Mouse (Mus musculus) midbrain, embryonic 11.5 days (tissue): Measurements from ENCODE around the gene Ehmt2. TPM values are rescaled to one million over a fixed set of nuclear protein-coding genes. Genes with fewer than 3 reads are reported as not detected.
"Not testable (repeated sequence)": the region's sequence is repeated elsewhere in the genome, so short reads cannot be mapped to it uniquely, and the experiment has no call there.

ENCODE experiments used
- ATAC-seq: fragments of 200-750 bp; cut with Nextera tagmentation; 2 replicates; pipeline ENCODE4 v1.8.0; 2017; ENCODE audit warnings: moderate TSS enrichment, moderate library complexity; ENCODE audit not compliant: low FRiP score
- DNase-seq: peaks from one replicate; pipeline ENCODE4 v3.0.0; 2015; ENCODE audit warnings: low spot score; ENCODE audit errors: missing footprints
- H3K27ac ChIP-seq: fragments of 300-500 bp; sonication (generic); 2 replicates; pipeline ENCODE4 v1.5.1; 2014; ENCODE audit warnings: low read depth, low read length
- H3K27me3 ChIP-seq: fragments of 300-500 bp; sonication (generic); 2 replicates; pipeline ENCODE4 v1.6.1; 2014; ENCODE audit warnings: mild to moderate bottlenecking, low read length, moderate library complexity, mixed read lengths; ENCODE audit not compliant: control insufficient read depth, insufficient read depth
- H3K36me3 ChIP-seq: fragments of 300-500 bp; sonication (generic); 2 replicates; pipeline ENCODE4 v1.6.1; 2014; ENCODE audit warnings: mild to moderate bottlenecking, low read length, moderate library complexity, mixed read lengths; ENCODE audit not compliant: control insufficient read depth, insufficient read depth
- H3K4me1 ChIP-seq: fragments of 300-500 bp; sonication (generic); 2 replicates; pipeline ENCODE4 v1.6.1; 2014; ENCODE audit warnings: low read length; ENCODE audit not compliant: control insufficient read depth, insufficient read depth
- H3K4me2 ChIP-seq: fragments of 300-500 bp; sonication (generic); 2 replicates; pipeline ENCODE4 v1.6.1; 2014; ENCODE audit warnings: mild to moderate bottlenecking, moderate library complexity
- H3K4me3 ChIP-seq: fragments of 300-500 bp; sonication (generic); 2 replicates; pipeline ENCODE4 v1.5.1; 2014; ENCODE audit warnings: low read depth, low read length
- H3K9ac ChIP-seq: fragments of 300-500 bp; sonication (generic); 2 replicates; pipeline ENCODE4 v1.6.1; 2014; ENCODE audit warnings: low read length
- H3K9me3 ChIP-seq: fragments of 300-500 bp; sonication (generic); 2 replicates; pipeline ENCODE4 v1.6.1; 2016; ENCODE audit warnings: low read length; ENCODE audit not compliant: control insufficient read depth
- WGBS: fragments of 180-500 bp; shearing (Covaris S2); extraction: QIAGEN DNeasy Blood & Tissue Kit; methylation state at CpG from one replicate; pipeline ENCODE4 v1.1.7; 2014; 5-methylcytosine and 5-hydroxymethylcytosine counted together
- polyA plus RNA-seq: library from polyadenylated mRNA; unstranded; fragments of >200 nt; fragmentation: Nextera tagmentation; extraction: Ambion mirVana; gene quantifications from 2 replicates; pipeline ENCODE4 v1.2.1, GENCODE M21; 2014

The Ehmt2 gene
- polyA plus RNA-seq, 1 experiment from 2014 or later, result 60.5 TPM

DNA sequence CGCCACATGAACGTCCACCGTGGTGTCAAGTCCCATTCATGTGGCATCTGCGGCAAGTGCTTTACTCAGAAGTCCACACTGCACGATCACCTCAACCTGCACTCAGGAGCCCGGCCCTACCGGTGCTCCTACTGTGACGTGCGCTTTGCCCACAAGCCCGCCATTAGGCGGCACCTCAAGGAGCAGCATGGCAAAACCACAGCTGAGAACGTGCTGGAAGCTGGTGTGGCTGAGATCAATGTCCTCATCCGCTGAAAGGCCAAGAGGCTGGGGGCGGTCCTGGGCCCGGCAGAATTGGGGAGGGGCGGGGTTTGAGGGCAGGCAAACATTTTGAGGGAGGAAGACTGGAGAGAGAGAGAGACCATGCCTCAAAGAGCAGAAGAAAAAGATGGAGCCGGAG, 1.9 kb upstream of the Ehmt2 start:
- Histone ChIP-seq H3K4me2 (no peak overlapping the region), H3K4me1 (peaks cover 26% of the 10 kb centered on the region), H3K4me3 (peak overlapping the region; percentile 4; the same call in 1 of the 2 replicates), H3K27me3 (no peaks in the 10 kb centered on the region), H3K36me3 (peaks cover 9% of the 10 kb centered on the region), H3K27ac (no peak overlapping the region), H3K9me3 (no peaks in the 10 kb centered on the region), H3K9ac (no peak overlapping the region)
- 88% methylated on average over 17 of the region's 17 CpGs for WGBS
- ATAC-seq (no peak), DNase-seq (no peak)

DNA sequence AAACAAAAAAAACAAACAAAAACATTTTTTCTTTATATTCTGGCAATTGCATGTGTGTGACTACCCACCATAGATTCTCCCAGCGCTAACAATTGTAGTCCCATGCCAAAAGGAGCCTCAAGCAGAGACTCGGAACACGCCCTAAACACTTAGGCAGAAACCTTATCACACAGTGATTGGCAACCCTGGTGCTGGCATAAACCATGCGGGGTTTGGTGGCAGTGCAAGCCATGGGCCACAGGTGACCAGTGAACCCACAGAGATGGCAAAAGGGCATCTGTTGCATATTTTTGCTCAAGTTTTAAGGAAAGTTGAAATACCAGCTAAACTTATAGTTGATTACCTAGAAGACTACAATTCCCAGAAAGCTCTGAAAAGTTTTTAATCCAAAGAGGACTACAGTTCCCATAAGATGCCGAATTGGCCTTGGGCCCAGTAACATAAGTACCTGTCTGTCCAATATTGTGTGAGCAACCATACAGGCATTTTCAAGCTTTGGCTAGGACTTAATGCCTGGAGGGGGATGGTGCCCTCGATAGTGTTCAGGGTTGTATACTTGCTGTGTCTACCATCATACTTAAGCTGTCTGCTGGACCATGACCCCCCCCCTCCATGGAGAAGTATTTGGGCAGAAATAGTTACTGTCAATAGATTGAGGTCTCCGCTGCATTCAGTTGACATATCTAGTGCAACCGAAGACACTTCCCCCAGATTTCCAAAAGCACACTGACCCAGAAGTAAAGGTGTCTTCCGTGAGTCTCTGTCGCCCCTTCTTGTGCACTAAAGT, 703 bp upstream of the Ehmt2 start:
- peak overlapping the region; percentile 92 for H3K27ac ChIP-seq
- H3K4me1 ChIP-seq, result peaks cover 26% of the 10 kb centered on the region
- DNase-seq, result peak; percentile 94
- no peaks in the 10 kb centered on the region for H3K9me3 ChIP-seq
- no peaks in the 10 kb centered on the region for H3K27me3 ChIP-seq
- H3K9ac ChIP-seq, result peak overlapping the region; percentile 99
- H3K4me2 ChIP-seq, result peak overlapping the region; percentile 98
- 21% methylated on average over 10 of the region's 10 CpGs for WGBS
- H3K36me3 ChIP-seq, result peaks cover 12% of the 10 kb centered on the region
- ATAC-seq, result no peak
- H3K4me3 ChIP-seq, result peak overlapping the region; percentile 95

DNA sequence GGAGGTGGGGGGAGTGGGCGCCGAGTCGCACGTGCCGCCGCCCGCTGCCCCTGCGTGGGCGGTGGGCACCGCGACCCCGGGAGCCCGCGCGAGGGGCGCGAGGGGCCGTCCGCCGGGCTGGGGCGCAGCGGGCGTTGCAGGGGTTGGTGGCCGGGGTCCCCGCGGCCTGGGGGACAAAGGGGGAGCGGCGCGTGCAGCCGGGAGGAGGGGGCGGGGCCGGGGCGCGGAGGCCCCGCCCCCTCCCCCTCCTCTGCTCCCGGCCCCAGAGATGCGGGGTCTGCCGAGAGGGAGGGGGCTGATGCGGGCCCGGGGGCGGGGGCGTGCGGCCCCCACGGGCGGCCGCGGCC, 410 bp downstream of the Ehmt2 start:
- H3K9ac ChIP-seq, result peak overlapping the region; percentile 99
- peak; percentile 94 for DNase-seq
- ATAC-seq, result peak; percentile 9; the same call in 1 of the 2 replicates
- no peaks in the 10 kb centered on the region for H3K9me3 ChIP-seq
- H3K36me3 ChIP-seq, result peaks cover 18% of the 10 kb centered on the region
- H3K27me3 ChIP-seq, result no peaks in the 10 kb centered on the region
- 1% methylated on average over 22 of the region's 47 CpGs for WGBS
- peaks cover 22% of the 10 kb centered on the region for H3K4me1 ChIP-seq
- H3K4me3 ChIP-seq, result peak overlapping the region; percentile 95
- H3K4me2 ChIP-seq, result peak overlapping the region; percentile 98
- H3K27ac ChIP-seq, result peak overlapping the region; percentile 92

DNA sequence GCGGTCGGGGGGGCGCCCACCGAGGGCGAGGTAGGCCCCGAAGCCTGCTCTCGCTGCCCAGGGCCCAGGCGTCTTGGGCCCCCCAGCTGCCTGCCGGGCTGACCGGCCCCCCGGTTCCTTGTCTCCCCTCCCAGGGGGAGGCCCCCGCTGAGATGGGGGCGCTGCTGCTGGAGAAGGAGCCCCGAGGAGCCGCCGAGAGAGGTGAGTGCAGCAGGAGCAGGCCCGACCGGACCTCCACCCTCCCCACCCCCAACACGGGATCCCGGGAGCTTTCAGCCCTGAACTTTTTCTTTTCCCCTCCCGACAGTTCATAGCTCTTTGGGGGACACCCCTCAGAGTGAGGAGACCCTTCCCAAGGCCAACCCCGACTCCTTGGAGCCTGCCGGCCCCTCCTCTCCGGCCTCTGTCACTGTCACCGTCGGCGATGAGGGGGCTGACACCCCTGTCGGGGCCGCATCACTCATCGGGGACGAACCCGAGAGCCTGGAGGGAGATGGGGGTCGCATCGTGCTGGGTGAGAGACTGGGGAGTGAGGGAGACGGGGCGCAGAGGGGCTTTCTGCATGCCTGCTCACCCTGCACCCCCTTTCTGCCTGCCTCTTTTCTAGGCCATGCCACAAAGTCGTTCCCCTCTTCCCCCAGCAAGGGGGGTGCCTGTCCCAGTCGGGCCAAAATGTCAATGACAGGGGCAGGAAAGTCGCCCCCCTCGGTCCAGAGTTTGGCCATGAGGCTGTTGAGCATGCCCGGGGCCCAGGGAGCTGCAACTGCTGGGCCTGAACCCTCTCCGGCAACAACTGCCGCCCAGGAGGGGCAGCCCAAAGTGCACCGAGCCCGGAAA, 1.0 kb downstream of the Ehmt2 start:
- DNase-seq (peak; percentile 95), ATAC-seq (peak; percentile 19)
- peak overlapping the region; percentile 98 for H3K4me2 ChIP-seq
- WGBS, result under 1% methylated on average over 39 of the region's 45 CpGs
- no peaks in the 10 kb centered on the region for H3K27me3 ChIP-seq
- peak overlapping the region; percentile 99 for H3K9ac ChIP-seq
- H3K4me1 ChIP-seq, result peaks cover 21% of the 10 kb centered on the region
- peaks cover 20% of the 10 kb centered on the region for H3K36me3 ChIP-seq
- H3K4me3 ChIP-seq, result peak overlapping the region; percentile 95
- peak overlapping the region; percentile 92 for H3K27ac ChIP-seq
- H3K9me3 ChIP-seq, result no peaks in the 10 kb centered on the region

DNA sequence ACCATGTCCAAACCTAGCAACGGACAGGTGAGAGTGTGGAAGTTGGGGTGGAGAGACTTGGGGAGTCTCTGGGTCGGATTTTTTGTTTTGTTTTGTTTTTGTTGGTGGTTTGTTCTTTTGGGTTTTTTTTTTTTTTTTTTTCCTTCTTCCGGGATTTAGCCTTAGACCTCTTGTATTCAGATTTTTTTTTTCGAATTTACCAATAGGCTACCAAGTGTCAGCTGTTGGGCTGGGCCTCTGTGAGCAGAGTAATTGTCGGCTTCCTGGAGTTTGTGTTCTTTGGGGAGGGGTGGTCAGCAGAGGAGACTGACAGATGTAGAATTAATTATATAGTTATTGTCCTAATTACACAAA, 1.6 kb downstream of the Ehmt2 start:
- ATAC-seq, result no peak
- peak overlapping the region; percentile 99 for H3K9ac ChIP-seq
- 7% methylated on average over 5 of the region's 5 CpGs for WGBS
- peaks cover 21% of the 10 kb centered on the region for H3K4me1 ChIP-seq
- peak overlapping the region; percentile 95 for H3K4me3 ChIP-seq
- H3K27me3 ChIP-seq, result no peaks in the 10 kb centered on the region
- H3K36me3 ChIP-seq, result peaks cover 24% of the 10 kb centered on the region
- no peak for DNase-seq
- H3K27ac ChIP-seq, result no peak overlapping the region
- H3K9me3 ChIP-seq, result no peaks in the 10 kb centered on the region
- peak overlapping the region; percentile 98 for H3K4me2 ChIP-seq

DNA sequence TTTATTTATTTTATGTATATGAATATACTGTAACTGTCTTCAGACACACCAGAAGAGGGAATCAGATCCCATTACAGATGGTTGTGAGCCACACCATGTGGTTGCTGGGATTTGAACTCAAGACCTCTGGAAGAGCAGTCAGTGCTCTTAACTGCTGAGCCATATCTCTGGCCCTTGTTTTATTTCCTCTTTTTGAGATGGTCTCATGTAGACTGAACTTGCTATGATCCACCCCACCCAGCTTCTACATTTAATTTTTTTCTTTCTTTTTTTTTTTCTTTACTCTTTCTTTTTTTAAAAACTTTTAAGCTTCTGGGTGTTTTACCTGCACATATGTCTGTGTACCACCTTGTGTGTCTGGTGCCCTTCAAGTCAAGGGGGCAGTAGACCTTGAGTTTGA, 2.6 kb downstream of the Ehmt2 start:
- H3K27me3 ChIP-seq, H3K9ac ChIP-seq, H3K27ac ChIP-seq, ATAC-seq, H3K9me3 ChIP-seq, H3K4me2 ChIP-seq, DNase-seq, H3K4me3 ChIP-seq: not testable (repeated sequence)
- peaks cover 31% of the 10 kb centered on the region for H3K36me3 ChIP-seq
- peaks cover 13% of the 10 kb centered on the region for H3K4me1 ChIP-seq

- WGBS, result 91% methylated on average over 8 of the region's 10 CpGs
- not testable (repeated sequence) for H3K27me3 ChIP-seq, H3K9ac ChIP-seq, H3K9me3 ChIP-seq, H3K4me1 ChIP-seq, ATAC-seq, H3K4me2 ChIP-seq, DNase-seq, H3K4me3 ChIP-seq, H3K27ac ChIP-seq
- H3K36me3 ChIP-seq, result peaks cover 35% of the 10 kb centered on the region
Observed at GRCm38 (mm10) chr17:34901948-34902347, 3.7 kb downstream of the Ehmt2 start.

DNA sequence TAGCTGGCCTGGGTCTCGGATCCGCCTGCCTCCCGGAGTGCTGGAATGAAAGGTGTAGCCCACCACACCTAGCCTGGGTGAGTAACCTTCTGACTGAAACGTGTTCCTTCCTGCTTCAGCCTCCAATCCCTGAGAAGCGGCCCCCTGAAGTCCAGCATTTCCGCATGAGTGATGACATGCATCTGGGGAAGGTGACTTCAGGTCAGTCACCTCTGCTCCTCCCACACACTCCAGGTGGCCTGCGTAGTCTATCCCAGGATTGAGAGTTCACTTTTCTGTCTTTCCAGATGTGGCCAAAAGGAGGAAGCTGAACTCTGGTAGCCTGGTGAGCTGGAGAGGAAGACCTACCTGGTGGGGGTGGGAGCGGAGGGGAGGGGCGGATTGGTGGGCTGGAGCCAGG, 4.6 kb downstream of the Ehmt2 start:
- WGBS, result 89% methylated on average over 9 of the region's 9 CpGs
- no peak for ATAC-seq
- peaks cover 44% of the 10 kb centered on the region for H3K36me3 ChIP-seq

DNA sequence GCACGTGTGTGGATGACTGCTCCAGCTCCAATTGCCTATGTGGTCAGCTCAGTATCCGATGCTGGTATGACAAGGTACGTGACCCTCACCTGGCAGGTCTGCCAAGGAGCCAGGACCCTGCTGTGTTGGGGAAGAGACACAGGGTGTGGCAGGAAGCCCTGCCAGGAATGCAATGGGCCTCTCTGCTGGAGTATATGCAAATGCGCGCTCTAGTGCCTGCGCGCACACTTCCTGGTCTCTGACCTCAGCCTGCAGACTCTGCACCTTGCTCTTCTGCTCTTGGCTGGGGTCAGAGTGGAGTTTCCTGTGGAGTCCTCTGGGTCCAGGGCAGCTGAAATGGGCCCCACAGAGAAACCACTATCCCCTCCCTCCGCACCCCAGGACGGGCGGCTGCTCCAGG, 12.7 kb downstream of the Ehmt2 start:
- Histone ChIP-seq H3K4me3 (no peak overlapping the region), H3K9me3 (no peaks in the 10 kb centered on the region), H3K36me3 (peaks cover 50% of the 10 kb centered on the region), H3K27ac (no peak overlapping the region), H3K27me3 (no peaks in the 10 kb centered on the region), H3K4me2 (no peak overlapping the region), H3K4me1 (no peaks in the 10 kb centered on the region; the same call in 1 of the 2 replicates), H3K9ac (no peak overlapping the region)
- no peak for DNase-seq
- ATAC-seq, result no peak
- 92% methylated on average over 10 of the region's 10 CpGs for WGBS

More for the DNA sequence above, 4.6 kb downstream of the Ehmt2 start:
- peaks cover 2% of the 10 kb centered on the region; the same call in 1 of the 2 replicates for H3K4me1 ChIP-seq
- H3K4me2 ChIP-seq, result no peak overlapping the region
- no peaks in the 10 kb centered on the region for H3K27me3 ChIP-seq
- no peak overlapping the region for H3K4me3 ChIP-seq
- H3K9ac ChIP-seq, result no peak overlapping the region
- no peak overlapping the region for H3K27ac ChIP-seq
- H3K9me3 ChIP-seq, result no peaks in the 10 kb centered on the region
- no peak for DNase-seq
